Mouse (Mus musculus) ovary, postnatal 36 days (tissue): ENCODE results near the gene Samhd1.
"Not testable (repeated sequence)": the region's sequence is repeated elsewhere in the genome, so short reads cannot be mapped to it uniquely, and the experiment has no call there.

Experiments
- DNase-seq: peaks from one replicate; pipeline ENCODE4 v3.0.0; 2022; ENCODE audit warnings: low spot score, mixed read lengths

The Samhd1 gene

GRCm38 (mm10) chr2:157135014-157135413, at the start of gene Samhd1:
TSS of gene Samhd1 (minus strand) at chr2:157135265.
- peak; percentile 97 for DNase-seq

- no peak for DNase-seq
Measured at GRCm38 (mm10) chr2:157178167-157178566, 43.1 kb upstream of the Samhd1 start.

- no peak for DNase-seq
Measured at GRCm38 (mm10) chr2:157176248-157176647, 41.2 kb upstream of the Samhd1 start.

GRCm38 (mm10) chr2:157174416-157174815, 39.4 kb upstream of the Samhd1 start:
- DNase-seq: no peak

- DNase-seq: no peak
Measured at GRCm38 (mm10) chr2:157173555-157173954, 38.5 kb upstream of the Samhd1 start.

GRCm38 (mm10) chr2:157172984-157173383, 37.9 kb upstream of the Samhd1 start:
- DNase-seq: no peak

- no peak for DNase-seq
Measured at GRCm38 (mm10) chr2:157170626-157171025, 35.6 kb upstream of the Samhd1 start.

- no peak for DNase-seq
Measured at GRCm38 (mm10) chr2:157170166-157170565, 35.1 kb upstream of the Samhd1 start.

- DNase-seq: no peak
Measured at GRCm38 (mm10) chr2:157166371-157167080, 31.5 kb upstream of the Samhd1 start.

- DNase-seq: not testable (repeated sequence)
Measured at GRCm38 (mm10) chr2:157165312-157166224, 30.5 kb upstream of the Samhd1 start.

GRCm38 (mm10) chr2:157164101-157164500, 29.0 kb upstream of the Samhd1 start:
- DNase-seq: no peak

- no peak for DNase-seq
Measured at GRCm38 (mm10) chr2:157156079-157156478, 21.0 kb upstream of the Samhd1 start.

- DNase-seq: no peak
Measured at GRCm38 (mm10) chr2:157153235-157153634, 18.2 kb upstream of the Samhd1 start.

- DNase-seq: no peak
Measured at GRCm38 (mm10) chr2:157148417-157148816, 13.4 kb upstream of the Samhd1 start.

- no peak for DNase-seq
Measured at GRCm38 (mm10) chr2:157147397-157148020, 12.4 kb upstream of the Samhd1 start.

- DNase-seq: no peak
Measured at GRCm38 (mm10) chr2:157145173-157145572, 10.1 kb upstream of the Samhd1 start.

GRCm38 (mm10) chr2:157144132-157144531, 9.1 kb upstream of the Samhd1 start:
- no peak for DNase-seq

GRCm38 (mm10) chr2:157141962-157142361, 6.9 kb upstream of the Samhd1 start:
- no peak for DNase-seq

- no peak for DNase-seq
Measured at GRCm38 (mm10) chr2:157139251-157139802, 4.3 kb upstream of the Samhd1 start.

GRCm38 (mm10) chr2:157138808-157139207, 3.7 kb upstream of the Samhd1 start:
- DNase-seq: no peak

- DNase-seq: no peak
Measured at GRCm38 (mm10) chr2:157137959-157138731, 3.1 kb upstream of the Samhd1 start.
